9 mouse cellular contexts compared by ENCODE assay signal in the genomic region with DNA sequence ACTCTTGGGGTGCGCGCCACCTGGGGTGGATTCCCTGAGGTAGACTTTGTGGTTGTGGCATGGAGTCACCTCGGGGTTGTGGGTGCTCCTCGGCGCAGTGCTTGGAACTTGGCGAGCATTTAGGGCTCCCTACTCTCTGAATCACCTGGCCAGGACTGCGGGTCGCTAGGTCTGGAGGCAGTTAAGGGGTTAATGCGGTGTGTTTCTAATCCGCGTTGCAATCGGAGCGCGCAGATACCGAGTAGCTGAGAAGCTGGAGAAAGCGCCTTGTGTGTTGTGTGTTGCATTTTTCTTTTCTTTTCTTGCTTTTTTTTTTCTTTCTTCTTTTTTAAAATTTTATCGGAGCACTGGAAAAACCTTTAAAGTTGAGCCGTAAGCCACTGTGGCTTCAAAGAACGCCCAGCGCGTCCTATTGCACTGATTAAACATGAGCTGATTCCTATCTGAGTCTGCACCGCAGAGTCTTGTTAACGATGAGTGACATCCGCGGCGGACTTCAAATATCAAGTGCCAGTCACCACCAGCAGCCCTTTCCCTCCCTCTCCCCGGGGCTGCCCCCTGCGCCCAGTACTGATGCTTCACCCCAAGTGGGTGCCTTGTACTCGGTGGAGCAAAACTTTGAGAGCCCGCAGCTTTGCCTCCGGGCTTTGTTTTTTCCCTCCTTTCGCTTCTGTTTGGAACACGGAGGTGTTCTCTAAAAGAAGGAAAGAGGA. TPM values are rescaled to one million over a fixed set of nuclear protein-coding genes. Genes with fewer than 3 reads are reported as not detected.
DNase-seq lines count a peak whose midpoint lies in the region; ATAC-seq lines count a peak whose summit lies in the region.
"Had no signal": no experiment of that assay in that cellular context is flagged by ENCODE, and none has a peak within 500 bp of the region (broad histone marks: within the 10 kb centered on the region; RNA-seq: fewer than 3 reads in every experiment).

No protein-coding gene starts in this region.

- peaks cover 27% of the 10 kb centered on the region for H3K4me1 ChIP-seq in embryonic facial prominence, embryonic 12.5 days
- peaks cover 24% of the 10 kb centered on the region for H3K4me1 ChIP-seq in hindbrain, embryonic 16.5 days (ENCODE audit: control insufficient read depth, insufficient read depth, low read depth, low read length)

- peak; percentile 34 to 37 for DNase-seq in cerebellum, postnatal 10 days
- no peak for DNase-seq in cerebellum, adult 11 months
- DNase-seq in CD4-positive helper T cell, adult 2 months (ENCODE audit: low read depth, low spot score): peak; percentile 37
- no peak for DNase-seq in thymus, postnatal 25 days

- H3K9me3 ChIP-seq in embryonic facial prominence, embryonic 12.5 days: no peaks in the 10 kb centered on the region
- H3K9me3 ChIP-seq in hindbrain, embryonic 16.5 days (ENCODE audit: control insufficient read depth, low read length): no peaks in the 10 kb centered on the region

- no peaks in the 10 kb centered on the region for H3K36me3 ChIP-seq in embryonic facial prominence, embryonic 12.5 days
- no peaks in the 10 kb centered on the region for H3K36me3 ChIP-seq in hindbrain, embryonic 16.5 days (ENCODE audit: control insufficient read depth, insufficient read depth, low read length)

- 2% methylated on average over 33 of the region's 33 CpGs for WGBS in embryonic facial prominence, embryonic 12.5 days
- 3% methylated on average over 33 of the region's 33 CpGs for WGBS in hindbrain, embryonic 16.5 days

- peaks cover 26% of the 10 kb centered on the region for H3K27me3 ChIP-seq in embryonic facial prominence, embryonic 12.5 days
- peaks cover 11% of the 10 kb centered on the region for H3K27me3 ChIP-seq in hindbrain, embryonic 16.5 days (replicated peaks; ENCODE audit: control insufficient read depth, insufficient read depth, low read length)

- peak overlapping the region; percentile 95 for H3K4me2 ChIP-seq in embryonic facial prominence, embryonic 12.5 days (replicated peaks)
- peak overlapping the region; percentile 97 for H3K4me2 ChIP-seq in hindbrain, embryonic 16.5 days (ENCODE audit: low read length)

- H3K9ac ChIP-seq in embryonic facial prominence, embryonic 12.5 days: peak overlapping the region; percentile 46; the same call in 1 of the 2 replicates
- H3K9ac ChIP-seq in hindbrain, embryonic 16.5 days (ENCODE audit: low read depth, low read length): peak overlapping the region; percentile 57

- ATAC-seq in embryonic facial prominence, embryonic 12.5 days (ENCODE audit: insufficient number of reproducible peaks, insufficient read depth, low FRiP score, low TSS enrichment): no peak
- ATAC-seq in hindbrain, embryonic 16.5 days: no peak
- ATAC-seq in megakaryocyte progenitor cell, adult 5-6 weeks (replicated peaks; ENCODE audit: poor library complexity): 0 out of 2 replicates have a peak, but pooled peaks have one; percentile 12
- no peak for ATAC-seq in erythroblast, adult 5-6 weeks (replicated peaks; ENCODE audit: low FRiP score, poor library complexity, severe bottlenecking)

- H3K27ac ChIP-seq in embryonic facial prominence, embryonic 12.5 days: no peak overlapping the region
- no peak overlapping the region for H3K27ac ChIP-seq in hindbrain, embryonic 16.5 days (ENCODE audit: low read depth, low read length)

- H3K4me3 ChIP-seq in embryonic facial prominence, embryonic 12.5 days: peak overlapping the region; percentile 65
- H3K4me3 ChIP-seq in hindbrain, embryonic 16.5 days (ENCODE audit: low read length): peak overlapping the region; percentile 81
- H3K4me3 ChIP-seq: myocyte had no signal

RNA-seq across cellular contexts. Expression of a gene that starts 2.1 kb away (rescaled TPM):
- polyA plus RNA-seq in embryonic facial prominence, embryonic 12.5 days (2016; fragmentation: Nextera tagmentation; extraction: Ambion mirVana): 2.9 and 3.3 TPM in 2 replicates
- polyA plus RNA-seq in hindbrain, embryonic 16.5 days (2015; fragmentation: Nextera tagmentation; extraction: Ambion mirVana): 2.0 and 2.3 TPM in 2 replicates
- not detected in 2 replicates for total RNA-seq in megakaryocyte progenitor cell, adult 5-6 weeks (2015)
- total RNA-seq in megakaryocyte progenitor cell, adult 5-6 weeks (2017): not detected in 2 replicates
- not detected in 2 replicates for total RNA-seq in erythroblast, adult 5-6 weeks (2015; ENCODE audit: low replicate concordance)
- total RNA-seq in erythroblast, adult 5-6 weeks (2017; ENCODE audit: low replicate concordance): 0.14 TPM in 1 of 2 replicates, not detected in the other

Comparison
In these comparisons a context has a peak if more than half of its experiments do, and no peak if none do; other contexts are left out.
1. DNase-seq: peak in cerebellum, postnatal 10 days (2 of 2) and CD4-positive helper T cell, adult 2 months (single experiment); none in cerebellum, adult 11 months (single experiment) and thymus, postnatal 25 days (single experiment).